27 mouse cellular contexts compared by ENCODE assay signal in genomic region chr4:32332028-32332427, GRCm38 (mm10).
DNase-seq lines count a peak whose midpoint lies in the region; ATAC-seq and TF ChIP-seq lines count a peak whose summit lies in the region.
"Had no signal": no experiment of that assay in that cellular context is flagged by ENCODE, and none has a peak within 500 bp of the region (broad histone marks: within the 10 kb centered on the region; RNA-seq: fewer than 3 reads in every experiment).

No protein-coding gene starts in this region.

- peaks cover 10% of the 10 kb centered on the region for H3K4me1 ChIP-seq in forebrain, embryonic 14.5 days (ENCODE audit: control insufficient read depth, insufficient read depth, low read length)
- peaks cover 17% of the 10 kb centered on the region for H3K4me1 ChIP-seq in forebrain, embryonic 16.5 days (replicated peaks; ENCODE audit: control insufficient read depth, insufficient read depth, low read length)
- H3K4me1 ChIP-seq in heart, embryonic 13.5 days, result peaks cover 73% of the 10 kb centered on the region
- peaks cover 72% of the 10 kb centered on the region for H3K4me1 ChIP-seq in heart, embryonic 10.5 days
- peaks cover 24% of the 10 kb centered on the region for H3K4me1 ChIP-seq in neural tube, embryonic 15.5 days
- peaks cover 4% of the 10 kb centered on the region; the same call in 1 of the 2 replicates for H3K4me1 ChIP-seq in lung, postnatal 0 days (ENCODE audit: insufficient read depth, low read depth, low read length)

- no peak for TF ChIP-seq CTCF in lung, postnatal 0 days (IDR thresholded peaks at IDR 0.05)

- H3K27ac ChIP-seq in forebrain, embryonic 14.5 days (ENCODE audit: low read depth, low read length), result 0 out of 2 replicates have a peak overlapping the region, but pooled peaks have one; percentile 9
- H3K27ac ChIP-seq in forebrain, embryonic 16.5 days (ENCODE audit: low read length), result no peak overlapping the region
- peak overlapping the region; percentile 80; the same call in 1 of the 2 replicates for H3K27ac ChIP-seq in heart, embryonic 13.5 days (replicated peaks)
- H3K27ac ChIP-seq in heart, embryonic 10.5 days, result no peak overlapping the region; the same call in 1 of the 2 replicates
- no peak overlapping the region for H3K27ac ChIP-seq in neural tube, embryonic 15.5 days (replicated peaks)
- H3K27ac ChIP-seq in lung, postnatal 0 days (ENCODE audit: low read length), result no peak overlapping the region
- H3K27ac ChIP-seq: embryonic facial prominence, embryonic 13.5 days; embryonic facial prominence, embryonic 15.5 days; forebrain, embryonic 10.5 days; forebrain, embryonic 12.5 days; forebrain, embryonic 15.5 days had no signal

- no peak for TF ChIP-seq EP300 in lung, postnatal 0 days (IDR thresholded peaks at IDR 0.05)

- H3K9me3 ChIP-seq in forebrain, embryonic 14.5 days (replicated peaks; ENCODE audit: control insufficient read depth, low read length), result no peaks in the 10 kb centered on the region
- no peaks in the 10 kb centered on the region for H3K9me3 ChIP-seq in forebrain, embryonic 16.5 days (ENCODE audit: control insufficient read depth, low read length)
- no peaks in the 10 kb centered on the region for H3K9me3 ChIP-seq in heart, embryonic 13.5 days
- H3K9me3 ChIP-seq in heart, embryonic 10.5 days, result no peaks in the 10 kb centered on the region
- H3K9me3 ChIP-seq in neural tube, embryonic 15.5 days (replicated peaks), result no peaks in the 10 kb centered on the region
- no peaks in the 10 kb centered on the region for H3K9me3 ChIP-seq in lung, postnatal 0 days (ENCODE audit: low read length)
- H3K9me3 ChIP-seq: embryonic facial prominence, embryonic 13.5 days; embryonic facial prominence, embryonic 15.5 days; forebrain, embryonic 10.5 days; forebrain, embryonic 12.5 days; forebrain, embryonic 15.5 days had no signal

- DNase-seq in forebrain, embryonic 14.5 days (ENCODE audit: low spot score), result no peak
- DNase-seq in heart, embryonic 10.5 days (ENCODE audit: low spot score), result no peak
- DNase-seq in neural tube, embryonic 10.5 days (ENCODE audit: extremely low spot score, low spot score), result no peak
- DNase-seq in lung, postnatal 0 days (ENCODE audit: low spot score), result no peak
- DNase-seq: adrenal gland, adult 2 months; adrenal gland, postnatal 10 days; adrenal gland, postnatal 25 days; B cell, adult 2 months; cerebellum, adult 11 months; cerebellum, adult 18-20 months; cerebellum, adult 8-10 months; cerebellum, adult 9-11 months; cerebellum, postnatal 14 days; cerebellum, postnatal 36 days; embryo, embryonic 11 days had no signal

- WGBS in forebrain, embryonic 14.5 days, result 94% methylated on average over 12 of the region's 12 CpGs
- 93% methylated on average over 12 of the region's 12 CpGs for WGBS in forebrain, embryonic 16.5 days
- WGBS in heart, embryonic 13.5 days, result 83% methylated on average over 12 of the region's 12 CpGs
- 82% methylated on average over 12 of the region's 12 CpGs for WGBS in heart, embryonic 10.5 days
- 87% methylated on average over 12 of the region's 12 CpGs for WGBS in neural tube, embryonic 15.5 days
- WGBS in lung, postnatal 0 days, result 92% methylated on average over 12 of the region's 12 CpGs

- H3K4me3 ChIP-seq in forebrain, embryonic 14.5 days (ENCODE audit: low read depth, low read length), result no peak overlapping the region
- H3K4me3 ChIP-seq in forebrain, embryonic 16.5 days (replicated peaks; ENCODE audit: low read length), result no peak overlapping the region
- H3K4me3 ChIP-seq in heart, embryonic 13.5 days, result no peak overlapping the region
- no peak overlapping the region for H3K4me3 ChIP-seq in heart, embryonic 10.5 days
- no peak overlapping the region for H3K4me3 ChIP-seq in neural tube, embryonic 15.5 days (replicated peaks)
- H3K4me3 ChIP-seq in lung, postnatal 0 days (ENCODE audit: low read depth, low read length), result no peak overlapping the region
- H3K4me3 ChIP-seq: embryonic facial prominence, embryonic 13.5 days; embryonic facial prominence, embryonic 15.5 days; erythroblast, embryonic 14.5 days; forebrain, embryonic 10.5 days; forebrain, embryonic 12.5 days; forebrain, embryonic 15.5 days had no signal

- no peak overlapping the region for H3K4me2 ChIP-seq in forebrain, embryonic 14.5 days (ENCODE audit: low read length)
- H3K4me2 ChIP-seq in forebrain, embryonic 16.5 days (ENCODE audit: low read length), result no peak overlapping the region
- H3K4me2 ChIP-seq in heart, embryonic 13.5 days, result no peak overlapping the region
- H3K4me2 ChIP-seq in neural tube, embryonic 15.5 days, result no peak overlapping the region
- no peak overlapping the region for H3K4me2 ChIP-seq in lung, postnatal 0 days (replicated peaks; ENCODE audit: low read depth, low read length)
- H3K4me2 ChIP-seq: embryonic facial prominence, embryonic 13.5 days; embryonic facial prominence, embryonic 15.5 days; forebrain, embryonic 12.5 days; forebrain, embryonic 15.5 days had no signal

- H3K27me3 ChIP-seq in forebrain, embryonic 14.5 days (replicated peaks; ENCODE audit: control insufficient read depth, insufficient read depth, low read length), result no peaks in the 10 kb centered on the region
- no peaks in the 10 kb centered on the region for H3K27me3 ChIP-seq in forebrain, embryonic 16.5 days (replicated peaks; ENCODE audit: control insufficient read depth, insufficient read depth, low read length)
- H3K27me3 ChIP-seq in heart, embryonic 13.5 days (replicated peaks), result no peaks in the 10 kb centered on the region
- no peaks in the 10 kb centered on the region for H3K27me3 ChIP-seq in heart, embryonic 10.5 days (ENCODE audit: insufficient read depth, poor library complexity, severe bottlenecking)
- H3K27me3 ChIP-seq in neural tube, embryonic 15.5 days (replicated peaks), result no peaks in the 10 kb centered on the region
- no peaks in the 10 kb centered on the region for H3K27me3 ChIP-seq in lung, postnatal 0 days (replicated peaks; ENCODE audit: insufficient read depth, low read length)
- H3K27me3 ChIP-seq: CH12.LX; embryonic facial prominence, embryonic 13.5 days; embryonic facial prominence, embryonic 15.5 days; forebrain, embryonic 12.5 days; forebrain, embryonic 15.5 days had no signal

- no peak for ATAC-seq in forebrain, embryonic 14.5 days
- ATAC-seq in forebrain, embryonic 16.5 days, result no peak
- no peak for ATAC-seq in heart, embryonic 13.5 days (ENCODE audit: extremely low read depth, insufficient number of reproducible peaks, low FRiP score, low TSS enrichment)
- ATAC-seq in neural tube, embryonic 15.5 days (ENCODE audit: low FRiP score), result 0 out of 2 replicates have a peak, but pooled peaks have one; percentile 42
- ATAC-seq in monocyte, adult 5-6 weeks (replicated peaks; ENCODE audit: insufficient number of reproducible peaks, low FRiP score, low TSS enrichment, poor library complexity, severe bottlenecking), result 0 out of 2 replicates have a peak, but pooled peaks have one; percentile 50
- ATAC-seq in lung, postnatal 0 days, result no peak
- ATAC-seq: CD4-positive, CD25-positive, alpha-beta regulatory T cell, adult 4 months; forebrain, embryonic 15.5 days had no signal

- no peaks in the 10 kb centered on the region for H3K36me3 ChIP-seq in forebrain, embryonic 14.5 days (ENCODE audit: control insufficient read depth, insufficient read depth, low read length)
- no peaks in the 10 kb centered on the region for H3K36me3 ChIP-seq in forebrain, embryonic 16.5 days (ENCODE audit: control insufficient read depth, insufficient read depth)
- H3K36me3 ChIP-seq in heart, embryonic 13.5 days, result 0 out of 2 replicates have a peak, but pooled peaks cover 2% of the 10 kb centered on the region
- no peaks in the 10 kb centered on the region for H3K36me3 ChIP-seq in heart, embryonic 10.5 days
- no peaks in the 10 kb centered on the region for H3K36me3 ChIP-seq in neural tube, embryonic 15.5 days
- no peaks in the 10 kb centered on the region for H3K36me3 ChIP-seq in lung, postnatal 0 days (ENCODE audit: insufficient read depth, low read length)
- H3K36me3 ChIP-seq: embryonic facial prominence, embryonic 13.5 days; embryonic facial prominence, embryonic 15.5 days; forebrain, embryonic 15.5 days had no signal

- H3K9ac ChIP-seq in forebrain, embryonic 14.5 days (ENCODE audit: low read length), result no peak overlapping the region
- H3K9ac ChIP-seq in forebrain, embryonic 16.5 days (replicated peaks; ENCODE audit: low read depth, low read length), result no peak overlapping the region
- no peak overlapping the region for H3K9ac ChIP-seq in heart, embryonic 13.5 days
- no peak overlapping the region for H3K9ac ChIP-seq in neural tube, embryonic 15.5 days (replicated peaks)
- no peak overlapping the region for H3K9ac ChIP-seq in lung, postnatal 0 days (replicated peaks; ENCODE audit: low read depth)
- H3K9ac ChIP-seq: embryonic facial prominence, embryonic 13.5 days; embryonic facial prominence, embryonic 15.5 days; forebrain, embryonic 12.5 days; forebrain, embryonic 15.5 days had no signal

Comparison
In these comparisons a context has a peak if more than half of its experiments do, and no peak if none do; other contexts are left out.
1. H3K27ac ChIP-seq: peak in forebrain, embryonic 14.5 days (single experiment) and heart, embryonic 13.5 days (single experiment); none in forebrain, embryonic 16.5 days (single experiment), heart, embryonic 10.5 days (single experiment), neural tube, embryonic 15.5 days (single experiment) and lung, postnatal 0 days (single experiment).
2. ATAC-seq: peak in neural tube, embryonic 15.5 days (single experiment) and monocyte, adult 5-6 weeks (single experiment); none in forebrain, embryonic 14.5 days (single experiment), forebrain, embryonic 16.5 days (single experiment), heart, embryonic 13.5 days (single experiment) and lung, postnatal 0 days (single experiment).